Mouse (Mus musculus) limb, embryonic 11.5 days (tissue): Measurements from ENCODE around the gene Sgk2. TPM values are rescaled to one million over a fixed set of nuclear protein-coding genes. Genes with fewer than 3 reads are reported as not detected.

Experiments used
- ATAC-seq: fragments of 200-750 bp; cut with Nextera tagmentation; 2 replicates; pipeline ENCODE4 v1.8.0; 2017; ENCODE audit warnings: low read depth; ENCODE audit not compliant: insufficient number of reproducible peaks, low FRiP score, low TSS enrichment
- DNase-seq: peaks from one replicate; pipeline ENCODE4 v3.0.0-alpha.2; 2015; ENCODE audit warnings: low spot score
- H3K27ac ChIP-seq: fragments of 300-500 bp; sonication (generic); replicated peaks from 2 replicates; pipeline ENCODE4 v1.5.1; 2014; ENCODE audit warnings: low read depth, mild to moderate bottlenecking, low read length
- H3K27me3 ChIP-seq: fragments of 300-500 bp; sonication (generic); 2 replicates; pipeline ENCODE4 v1.6.1; 2014; ENCODE audit warnings: mild to moderate bottlenecking, low read length, mixed read lengths; ENCODE audit not compliant: control insufficient read depth, insufficient read depth
- H3K36me3 ChIP-seq: fragments of 300-500 bp; sonication (generic); 2 replicates; pipeline ENCODE4 v1.6.1; 2014; ENCODE audit warnings: mild to moderate bottlenecking, low read length, moderate library complexity, mixed read lengths; ENCODE audit not compliant: control insufficient read depth, insufficient read depth
- H3K4me1 ChIP-seq: fragments of 300-500 bp; sonication (generic); 2 replicates; pipeline ENCODE4 v1.6.1; 2014; ENCODE audit warnings: low read length, mixed read lengths; ENCODE audit not compliant: control insufficient read depth, insufficient read depth
- H3K4me2 ChIP-seq: fragments of 300-500 bp; sonication (generic); 2 replicates; pipeline ENCODE4 v1.6.1; 2014; ENCODE audit warnings: low read depth, mild to moderate bottlenecking, moderate library complexity; ENCODE audit not compliant: severe bottlenecking
- H3K4me3 ChIP-seq: fragments of 300-500 bp; sonication (generic); 2 replicates; pipeline ENCODE4 v1.5.1; 2014; ENCODE audit warnings: low read depth, low read length
- H3K9ac ChIP-seq: fragments of 300-500 bp; sonication (generic); 2 replicates; pipeline ENCODE4 v1.6.1; 2014; ENCODE audit warnings: mild to moderate bottlenecking, low read length
- H3K9me3 ChIP-seq: fragments of 300-500 bp; sonication (generic); 2 replicates; pipeline ENCODE4 v1.6.1; 2016; ENCODE audit warnings: low read length; ENCODE audit not compliant: control insufficient read depth
- WGBS: fragments of 180-500 bp; shearing (Covaris S2); extraction: QIAGEN DNeasy Blood & Tissue Kit; methylation state at CpG from one replicate; pipeline ENCODE4 v1.1.7; 2014; 5-methylcytosine and 5-hydroxymethylcytosine counted together
- polyA plus RNA-seq: library from polyadenylated mRNA; unstranded; fragments of >200 nt; fragmentation: Nextera tagmentation; extraction: Ambion mirVana; gene quantifications from 2 replicates; pipeline ENCODE4 v1.2.1, GENCODE M21; 2014

The Sgk2 gene
- polyA plus RNA-seq, 1 experiment from 2014 or later = not detected

DNA sequence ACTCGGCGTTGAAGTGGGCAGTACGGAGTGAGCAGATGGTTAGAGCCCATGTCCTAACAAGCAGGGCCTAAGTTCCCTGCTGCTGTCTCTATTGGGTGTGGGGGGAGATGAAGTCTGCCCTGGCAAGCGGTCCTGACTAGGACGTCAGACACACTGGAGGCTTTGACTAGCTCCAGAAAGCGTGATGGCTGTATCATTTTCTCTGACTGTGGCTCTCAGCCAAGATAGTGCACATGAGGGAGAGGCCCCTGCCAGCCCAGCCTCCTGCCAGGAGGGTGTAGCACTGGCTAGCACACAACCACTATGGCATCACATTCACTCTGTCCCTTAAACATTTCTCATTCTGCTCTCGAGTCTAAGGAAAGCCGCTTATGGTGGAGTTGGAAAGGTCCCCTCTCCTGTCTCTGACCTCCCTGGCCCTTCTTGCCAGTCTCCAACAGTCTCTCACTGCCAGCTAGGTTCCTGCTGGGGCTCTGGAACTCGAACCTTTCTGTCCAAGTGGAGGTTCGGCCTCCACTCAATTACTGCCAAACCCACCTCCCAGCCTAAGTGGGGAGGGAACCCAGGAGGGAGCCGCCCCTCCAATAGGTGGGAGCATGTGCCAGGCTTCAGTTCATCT lies 11.9 kb upstream of the Sgk2 start:
- Histone ChIP-seq H3K4me1 (no peaks in the 10 kb centered on the region), H3K36me3 (no peaks in the 10 kb centered on the region), H3K9me3 (no peaks in the 10 kb centered on the region), H3K4me3 (no peak overlapping the region), H3K9ac (no peak overlapping the region), H3K4me2 (no peak overlapping the region), H3K27ac (no peak overlapping the region), H3K27me3 (no peaks in the 10 kb centered on the region)
- DNase-seq (no peak), ATAC-seq (no peak)
- 82% methylated on average over 11 of the region's 11 CpGs for WGBS

DNA sequence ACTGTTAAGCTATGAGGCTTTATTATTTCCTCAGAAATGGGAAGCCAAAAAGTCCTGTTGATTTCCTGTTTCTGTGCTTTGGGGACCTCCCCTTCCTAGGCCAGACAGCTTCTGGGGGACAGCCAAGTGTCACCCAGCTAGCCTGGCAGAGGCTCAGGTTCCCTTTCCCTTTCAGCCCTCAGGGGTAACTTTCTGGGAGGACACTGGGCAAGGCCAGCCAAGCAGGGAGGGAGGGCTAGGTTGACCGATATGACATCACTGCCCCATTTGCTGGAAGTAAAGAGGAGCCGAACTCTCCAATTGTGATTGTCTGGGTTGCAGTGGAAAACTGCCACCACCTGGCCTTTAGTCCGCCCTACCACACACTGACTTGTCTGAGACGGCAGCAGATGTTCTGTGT lies 11.1 kb upstream of the Sgk2 start:
- no peak overlapping the region for H3K4me2 ChIP-seq
- H3K27me3 ChIP-seq = no peaks in the 10 kb centered on the region
- H3K4me3 ChIP-seq = no peak overlapping the region
- H3K27ac ChIP-seq = no peak overlapping the region
- no peaks in the 10 kb centered on the region for H3K4me1 ChIP-seq
- H3K36me3 ChIP-seq = no peaks in the 10 kb centered on the region
- ATAC-seq (no peak), DNase-seq (no peak)
- H3K9ac ChIP-seq = no peak overlapping the region
- whole genome bisulfite sequencing = 77% methylated on average over 4 of the region's 4 CpGs
- H3K9me3 ChIP-seq = no peaks in the 10 kb centered on the region

DNA sequence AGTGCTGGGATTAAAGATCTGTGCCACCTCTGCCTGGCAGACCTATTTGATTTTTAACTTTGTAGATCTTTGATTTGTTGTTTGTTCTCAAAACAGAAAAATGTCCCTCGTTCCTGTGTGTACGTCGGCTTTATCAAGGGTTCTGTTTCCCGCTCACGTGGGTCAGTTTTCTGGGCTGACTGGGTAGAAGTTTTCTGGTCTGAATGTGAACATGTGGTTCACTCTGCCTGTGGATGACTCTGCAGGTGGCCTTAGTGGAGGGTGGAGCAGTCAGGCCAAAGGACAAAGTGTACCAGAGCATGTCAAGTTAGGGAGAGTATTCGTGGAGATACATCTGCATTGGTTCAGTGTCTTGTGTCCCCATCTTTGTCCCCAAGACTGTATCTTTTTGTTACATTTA lies 2.7 kb upstream of the Sgk2 start:
- H3K9me3 ChIP-seq = no peaks in the 10 kb centered on the region
- WGBS = 89% methylated on average over 6 of the region's 6 CpGs
- H3K4me3 ChIP-seq = no peak overlapping the region
- no peak for DNase-seq
- H3K9ac ChIP-seq = no peak overlapping the region
- no peaks in the 10 kb centered on the region for H3K4me1 ChIP-seq
- no peak for ATAC-seq
- no peak overlapping the region for H3K27ac ChIP-seq
- H3K27me3 ChIP-seq = no peaks in the 10 kb centered on the region
- no peaks in the 10 kb centered on the region for H3K36me3 ChIP-seq
- no peak overlapping the region for H3K4me2 ChIP-seq

DNA sequence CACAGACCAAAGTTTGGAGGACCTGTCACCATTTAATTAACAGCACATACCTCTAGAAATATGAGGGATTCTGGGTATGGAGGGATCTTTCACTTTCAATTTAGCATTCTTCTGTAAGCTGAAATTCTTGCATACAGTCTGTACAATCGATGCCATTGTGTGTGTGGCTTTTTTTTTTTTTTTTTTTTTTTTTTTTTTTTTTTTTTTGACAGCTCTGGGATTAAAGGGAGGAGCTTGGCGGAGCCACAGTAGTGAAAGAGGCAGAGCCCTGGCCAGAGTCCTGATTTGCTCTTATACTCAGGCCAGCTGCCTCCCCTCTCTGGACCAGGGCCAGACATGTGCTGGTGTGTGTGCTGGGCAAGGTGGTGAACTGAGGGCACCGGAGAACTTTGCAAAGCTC lies 1.2 kb upstream of the Sgk2 start:
- WGBS = 67% methylated on average over 3 of the region's 3 CpGs
- Histone ChIP-seq H3K4me1 (no peaks in the 10 kb centered on the region), H3K27me3 (no peaks in the 10 kb centered on the region), H3K36me3 (no peaks in the 10 kb centered on the region), H3K9ac (no peak overlapping the region), H3K9me3 (no peaks in the 10 kb centered on the region), H3K4me2 (no peak overlapping the region), H3K4me3 (no peak overlapping the region), H3K27ac (no peak overlapping the region)
- ATAC-seq (no peak), DNase-seq (no peak)

DNA sequence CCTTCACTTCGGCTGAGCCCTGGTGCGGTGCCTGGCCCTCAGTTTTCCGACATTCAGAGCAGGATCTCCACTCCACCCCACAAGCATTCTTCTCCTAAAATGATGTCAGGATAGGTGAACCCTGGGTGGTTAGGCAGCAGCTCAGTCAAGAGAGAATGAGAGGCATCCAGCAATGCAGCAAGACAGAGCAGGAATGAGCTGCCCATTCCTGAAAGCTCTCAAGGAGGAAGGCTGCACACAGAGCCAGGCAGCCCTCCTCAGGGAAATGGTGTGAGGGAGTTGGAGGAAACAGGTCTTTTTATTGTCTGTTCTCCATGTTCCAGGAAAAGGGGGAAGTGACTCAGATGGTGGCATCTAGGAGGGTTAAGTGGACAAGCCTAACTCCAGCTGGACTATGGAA lies 366 bp upstream of the Sgk2 start:
- no peak for DNase-seq
- Histone ChIP-seq H3K4me1 (no peaks in the 10 kb centered on the region), H3K36me3 (no peaks in the 10 kb centered on the region), H3K4me2 (no peak overlapping the region), H3K4me3 (no peak overlapping the region), H3K9me3 (no peaks in the 10 kb centered on the region), H3K27me3 (no peaks in the 10 kb centered on the region), H3K9ac (no peak overlapping the region), H3K27ac (no peak overlapping the region)
- ATAC-seq = no peak
- WGBS = 89% methylated on average over 3 of the region's 3 CpGs

DNA sequence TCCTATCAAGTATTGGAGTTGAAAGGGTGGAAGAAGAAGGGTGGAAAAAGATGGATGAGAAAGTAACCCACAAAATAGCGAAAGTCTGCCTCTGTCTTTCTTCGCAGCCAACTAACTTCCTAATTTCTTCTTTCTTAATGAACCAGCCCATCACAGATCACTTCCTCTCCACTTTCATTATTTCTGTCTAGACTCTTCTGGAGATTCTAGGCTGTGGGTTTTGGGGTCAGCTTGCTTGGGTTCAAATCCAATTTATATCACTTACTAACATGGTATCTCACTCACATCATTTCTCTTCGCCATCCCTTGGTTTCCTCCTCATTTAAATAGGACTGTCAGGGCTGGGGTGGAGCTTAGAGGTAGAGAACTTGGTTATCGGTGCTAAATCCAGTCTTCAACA lies 1.1 kb downstream of the Sgk2 start:
- Histone ChIP-seq H3K4me3 (no peak overlapping the region), H3K9ac (no peak overlapping the region), H3K27ac (no peak overlapping the region), H3K36me3 (no peaks in the 10 kb centered on the region), H3K4me2 (no peak overlapping the region), H3K27me3 (no peaks in the 10 kb centered on the region), H3K4me1 (no peaks in the 10 kb centered on the region), H3K9me3 (no peaks in the 10 kb centered on the region)
- DNase-seq = no peak
- ATAC-seq = no peak
- WGBS = 88% methylated on average over 4 of the region's 4 CpGs

DNA sequence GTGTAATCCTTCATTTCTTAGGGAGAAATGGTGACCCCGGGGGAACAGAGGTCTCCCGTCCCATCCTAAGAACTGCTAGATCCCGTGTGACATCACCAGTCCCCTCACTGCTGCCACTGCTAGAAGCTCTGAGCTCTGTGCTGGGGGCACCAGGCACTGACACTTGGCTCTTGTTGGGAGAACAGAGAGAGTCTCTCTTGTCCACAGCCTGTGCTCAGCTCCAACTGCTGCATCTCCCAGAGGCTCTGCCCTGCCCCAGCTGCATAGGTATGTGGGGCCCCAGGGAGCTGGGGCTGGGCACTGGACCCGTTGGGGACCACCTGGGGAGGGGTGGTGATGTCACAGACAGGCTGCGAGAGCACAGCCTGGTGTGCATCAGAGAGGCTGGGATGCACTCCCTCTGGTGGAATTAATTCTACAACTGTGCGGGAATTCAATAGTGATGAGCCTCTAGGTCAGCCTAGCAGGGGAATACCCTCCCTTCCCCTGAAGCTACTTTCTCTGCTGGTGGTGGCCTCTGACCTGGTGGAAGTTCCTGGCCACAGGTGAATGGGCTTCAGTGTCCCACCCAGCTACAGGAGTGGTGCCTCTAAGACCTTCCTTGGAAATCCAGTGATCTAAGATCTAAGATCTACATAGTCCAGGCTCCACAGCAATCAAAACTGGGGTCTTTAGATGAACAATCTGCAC lies 4.4 kb downstream of the Sgk2 start:
- H3K9me3 ChIP-seq = no peaks in the 10 kb centered on the region
- H3K27me3 ChIP-seq = no peaks in the 10 kb centered on the region
- no peaks in the 10 kb centered on the region for H3K4me1 ChIP-seq
- H3K27ac ChIP-seq = no peak overlapping the region
- no peak overlapping the region for H3K9ac ChIP-seq
- H3K4me2 ChIP-seq = no peak overlapping the region
- H3K36me3 ChIP-seq = no peaks in the 10 kb centered on the region
- ATAC-seq (no peak), DNase-seq (no peak)
- WGBS = 46% methylated on average over 6 of the region's 6 CpGs
- no peak overlapping the region for H3K4me3 ChIP-seq

DNA sequence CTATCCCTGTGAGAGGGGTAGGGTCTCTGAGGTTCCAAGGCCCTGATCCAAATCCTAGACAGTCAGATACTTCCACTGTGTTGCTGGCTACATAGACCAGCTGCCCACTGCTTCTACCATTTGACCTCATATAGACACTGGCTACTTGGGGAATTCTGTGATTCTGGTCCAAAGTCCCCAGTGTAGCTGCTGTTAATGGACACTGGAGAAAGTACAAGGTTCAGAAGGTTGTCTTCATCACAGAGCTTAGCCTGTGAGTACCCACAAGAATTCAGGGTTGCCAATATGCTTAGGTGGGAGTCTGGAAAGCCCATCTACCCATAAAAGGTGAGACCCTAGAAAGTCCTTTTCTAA lies 4.9 kb downstream of the Sgk2 start:
- H3K4me2 ChIP-seq = no peak overlapping the region
- no peaks in the 10 kb centered on the region for H3K36me3 ChIP-seq
- DNase-seq (no peak), ATAC-seq (no peak)
- H3K4me1 ChIP-seq = no peaks in the 10 kb centered on the region
- H3K9ac ChIP-seq = no peak overlapping the region
- H3K27ac ChIP-seq = no peak overlapping the region
- H3K9me3 ChIP-seq = no peaks in the 10 kb centered on the region
- no peak overlapping the region for H3K4me3 ChIP-seq
- no peaks in the 10 kb centered on the region for H3K27me3 ChIP-seq
